Mouse (Mus musculus): Measurements from ENCODE around the gene Gm6509. TPM values are rescaled to one million over a fixed set of nuclear protein-coding genes. Genes with fewer than 3 reads are reported as not detected.
"Not testable (repeated sequence)": the region's sequence is repeated elsewhere in the genome, so short reads cannot be mapped to it uniquely, and the experiment has no call there.

Gene Gm6509
- polyA plus RNA-seq (2016; fragmentation: Nextera tagmentation; extraction: Ambion mirVana) = not detected in 2 replicates

GRCm38 (mm10) chr5:94623679-94624078 is at the start of gene Gm6509:
Gene Gm6509, plus strand, starts transcription at chr5:94623979.
- not testable (repeated sequence) for H3K4me1 ChIP-seq; H3K27ac ChIP-seq; H3K27me3 ChIP-seq (ENCODE audit: low read depth, poor library complexity, severe bottlenecking); H3K36me3 ChIP-seq; H3K9me3 ChIP-seq (replicated peaks); DNase-seq (ENCODE audit: low spot score); H3K4me3 ChIP-seq
- WGBS = no CpG with 5 or more reads among the region's 2 CpGs

DNA sequence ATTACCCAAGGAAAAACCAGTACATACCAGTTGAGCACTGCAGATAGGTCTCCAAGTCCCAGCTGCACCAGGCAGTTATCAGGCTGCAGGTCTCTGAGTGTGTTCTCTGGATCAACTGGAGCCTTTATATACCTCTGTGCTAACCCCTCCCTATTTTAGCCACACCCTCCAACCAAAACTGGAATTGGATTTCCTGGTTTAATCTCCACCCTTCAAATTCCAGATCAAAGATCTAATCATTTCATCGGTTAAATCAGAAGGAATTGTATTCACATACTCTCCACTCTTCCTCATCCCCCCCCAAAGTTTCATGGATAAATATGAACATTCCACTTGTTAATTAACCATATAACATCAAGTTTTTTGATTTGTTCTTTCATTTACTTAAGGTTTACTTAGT is 7.5 kb upstream of the Gm6509 start, which contains the start of gene Gm3147:
TSS of gene Gm3147 (minus strand) at position 101 of the 400 bp plus-strand sequence.
- WGBS = no CpG with 5 or more reads among the region's 1 CpGs
- H3K27me3 ChIP-seq (ENCODE audit: low read depth, poor library complexity, severe bottlenecking); H3K9me3 ChIP-seq (replicated peaks); DNase-seq (ENCODE audit: low spot score); H3K4me3 ChIP-seq; H3K27ac ChIP-seq; H3K36me3 ChIP-seq; H3K4me1 ChIP-seq: not testable (repeated sequence)

DNA sequence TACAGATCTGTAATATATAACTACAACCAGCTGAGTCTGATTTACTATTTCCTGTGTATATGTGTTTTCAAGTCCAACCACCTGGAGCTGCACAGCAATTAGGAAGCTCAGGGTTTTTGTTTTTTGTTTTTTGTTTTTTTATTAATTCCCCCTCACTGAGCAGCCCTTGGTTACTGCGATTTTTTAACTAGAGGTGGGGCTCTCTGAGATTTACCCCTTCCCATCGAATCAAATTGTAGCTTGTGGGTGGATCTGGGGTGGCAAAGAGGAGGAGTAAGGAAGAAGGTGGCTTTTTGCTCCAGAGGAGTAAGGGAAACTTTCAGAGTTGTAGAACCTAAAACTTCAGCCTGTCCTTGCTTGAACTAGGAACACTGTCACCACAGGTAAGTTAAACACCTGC is 24.3 kb downstream of the Gm6509 start, which contains the start of gene Gm6205:
TSS of gene Gm6205 (plus strand) at position 301 of the 400 bp plus-strand sequence.
- H3K4me3 ChIP-seq; H3K4me1 ChIP-seq; H3K9me3 ChIP-seq (replicated peaks); H3K27ac ChIP-seq; H3K27me3 ChIP-seq (ENCODE audit: low read depth, poor library complexity, severe bottlenecking); H3K36me3 ChIP-seq; DNase-seq (ENCODE audit: low spot score): not testable (repeated sequence)
- WGBS = no CpG with 5 or more reads among the region's 2 CpGs

Other genes with a start within 250 kb of the Gm6509 start
- not detected in 2 replicates for gene Gm7682, start 178.2 kb upstream of the Gm6509 start, polyA plus RNA-seq (2016; fragmentation: Nextera tagmentation; extraction: Ambion mirVana)
- gene Gm3139, start 97.7 kb upstream of the Gm6509 start, polyA plus RNA-seq (2016; fragmentation: Nextera tagmentation; extraction: Ambion mirVana) = not detected in 2 replicates
- 0.09 TPM in 1 of 2 replicates, not detected in the other for gene Gm3147, start 7.6 kb upstream of the Gm6509 start, polyA plus RNA-seq (2016; fragmentation: Nextera tagmentation; extraction: Ambion mirVana)
- gene Gm6205, start 24.4 kb downstream of the Gm6509 start, polyA plus RNA-seq (2016; fragmentation: Nextera tagmentation; extraction: Ambion mirVana) = not detected in 2 replicates
- not detected in 2 replicates for gene Gm3183, start 241.5 kb downstream of the Gm6509 start, polyA plus RNA-seq (2016; fragmentation: Nextera tagmentation; extraction: Ambion mirVana)